Mouse (Mus musculus): ENCODE measurements around the gene Myo5c. TPM values are rescaled to one million over a fixed set of nuclear protein-coding genes. Genes with fewer than 3 reads are reported as not detected.

Gene Myo5c
- polyA plus RNA-seq, 1 experiment, result 53.2 TPM

DNA sequence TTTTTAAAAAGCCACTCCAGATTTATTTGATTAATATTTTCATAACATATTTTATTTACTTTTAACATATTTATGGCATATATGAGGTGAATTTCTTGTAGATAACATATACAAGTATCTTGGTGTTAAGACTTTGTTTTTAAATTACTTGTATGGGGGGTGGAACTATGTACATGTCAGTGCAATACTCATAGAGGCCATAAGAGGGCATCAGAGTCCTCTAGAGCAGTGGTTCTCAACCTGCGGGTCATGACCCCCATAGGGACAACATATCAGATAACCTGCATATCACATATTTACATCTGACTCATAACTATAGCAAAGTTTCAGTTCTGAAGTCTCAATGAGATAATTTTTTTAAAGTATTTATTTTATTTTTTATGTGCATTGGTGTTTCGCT, 67.5 kb downstream of the Myo5c start:
- DNase-seq, result no peak
- Histone ChIP-seq H3K4me3 (replicated peaks; ENCODE audit: extremely low read depth, low read depth, low read length) (no peak overlapping the region), H3K4me1 (ENCODE audit: control insufficient read depth, insufficient read depth, low read length) (no peaks in the 10 kb centered on the region)
- WGBS, result 84% methylated on average over 2 of the region's 2 CpGs
- TF ChIP-seq POLR2A (IDR thresholded peaks at IDR 0.05; ENCODE audit: borderline replicate concordance, extremely low read depth, low read depth, low read length) (no peak), CTCF (IDR thresholded peaks at IDR 0.05; ENCODE audit: insufficient read depth, low read length) (peak; percentile 9; the same call in 1 of the 2 replicates)

DNA sequence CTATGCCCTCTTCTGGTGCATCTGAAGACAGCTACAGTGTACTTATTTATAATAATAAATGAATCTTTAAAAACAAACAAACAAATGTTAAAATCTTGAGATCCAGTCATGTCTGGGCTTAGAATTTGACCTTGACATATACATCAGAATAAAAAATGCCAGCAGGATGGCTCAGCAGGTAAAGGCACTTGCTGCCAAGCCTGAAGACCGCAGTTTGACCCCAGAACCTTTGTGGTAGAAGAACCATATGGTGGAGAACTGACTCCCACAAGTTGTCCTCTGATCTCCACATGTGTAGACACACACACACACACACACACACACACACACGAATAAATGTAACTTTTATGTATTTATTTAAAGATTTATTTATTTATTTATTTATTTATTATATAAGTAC, 71.2 kb downstream of the Myo5c start:
- 83% methylated on average over 2 of the region's 2 CpGs for WGBS

DNA sequence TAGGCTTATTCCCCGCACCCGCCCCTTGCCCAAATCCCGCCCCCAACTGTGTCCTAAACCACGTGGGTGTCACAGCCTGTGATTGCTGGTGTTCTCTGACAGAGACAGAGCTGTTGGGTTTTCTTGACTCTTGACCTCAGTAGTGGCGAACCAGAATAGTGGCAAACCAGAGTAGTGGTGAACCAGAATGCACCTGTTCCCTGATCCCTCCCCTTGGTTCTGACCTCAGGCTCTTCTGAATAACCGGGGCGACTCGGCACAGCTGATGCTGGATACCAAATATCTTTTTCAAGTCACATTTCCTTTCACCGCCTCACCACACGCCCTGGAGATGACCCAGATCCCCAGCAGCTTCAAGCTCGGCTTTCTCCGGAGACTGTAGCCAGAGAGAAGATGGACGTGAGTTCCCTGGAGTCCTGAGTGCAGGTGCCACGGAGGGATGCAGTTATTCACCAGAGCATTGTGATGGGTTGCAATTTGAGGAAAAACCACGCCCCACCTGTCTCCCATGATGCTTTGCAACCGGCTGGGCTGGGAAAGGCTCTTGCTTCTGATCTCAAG, 72.0 kb downstream of the Myo5c start:
- WGBS, result 34% methylated on average over 16 of the region's 16 CpGs
- no peak for TF ChIP-seq CTCF (IDR thresholded peaks at IDR 0.05; ENCODE audit: insufficient read depth, low read length)
- no peak for TF ChIP-seq POLR2A (IDR thresholded peaks at IDR 0.05; ENCODE audit: borderline replicate concordance, extremely low read depth, low read depth, low read length)
- no peak for DNase-seq
- no peak overlapping the region for H3K4me3 ChIP-seq (replicated peaks; ENCODE audit: extremely low read depth, low read depth, low read length)
- H3K4me1 ChIP-seq (ENCODE audit: control insufficient read depth, insufficient read depth, low read length), result no peaks in the 10 kb centered on the region

More for the DNA sequence above, 71.2 kb downstream of the Myo5c start:
- TF ChIP-seq POLR2A (IDR thresholded peaks at IDR 0.05; ENCODE audit: borderline replicate concordance, extremely low read depth, low read depth, low read length) (no peak), CTCF (IDR thresholded peaks at IDR 0.05; ENCODE audit: insufficient read depth, low read length) (no peak)
- H3K4me1 ChIP-seq (ENCODE audit: control insufficient read depth, insufficient read depth, low read length), result no peaks in the 10 kb centered on the region
- no peak for DNase-seq
- H3K4me3 ChIP-seq (replicated peaks; ENCODE audit: extremely low read depth, low read depth, low read length), result no peak overlapping the region

DNA sequence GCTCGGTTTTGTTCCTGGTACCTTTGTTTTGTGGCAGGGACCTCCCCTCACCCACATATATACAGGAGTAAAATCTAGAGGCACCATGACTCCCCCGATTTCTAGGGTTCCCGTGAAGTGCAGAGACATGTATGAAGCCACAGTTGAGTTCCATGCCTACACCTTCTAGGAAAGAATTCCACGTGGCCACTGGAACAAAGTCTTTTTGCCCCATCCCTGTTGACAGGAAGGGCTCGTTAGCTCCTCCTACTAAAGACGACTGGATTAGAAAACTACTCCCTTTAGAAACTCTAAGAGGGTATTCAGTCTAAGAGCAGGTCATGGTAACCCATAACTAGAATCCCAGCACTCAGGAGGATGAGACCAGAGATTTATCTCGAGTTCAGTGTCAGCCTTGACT, 72.5 kb downstream of the Myo5c start:
- H3K4me3 ChIP-seq (replicated peaks; ENCODE audit: extremely low read depth, low read depth, low read length), result no peak overlapping the region
- no peaks in the 10 kb centered on the region for H3K4me1 ChIP-seq (ENCODE audit: control insufficient read depth, insufficient read depth, low read length)
- no peak for DNase-seq
- TF ChIP-seq POLR2A (IDR thresholded peaks at IDR 0.05; ENCODE audit: borderline replicate concordance, extremely low read depth, low read depth, low read length) (no peak), CTCF (IDR thresholded peaks at IDR 0.05; ENCODE audit: insufficient read depth, low read length) (no peak)
- WGBS, result 39% methylated on average over 7 of the region's 7 CpGs

DNA sequence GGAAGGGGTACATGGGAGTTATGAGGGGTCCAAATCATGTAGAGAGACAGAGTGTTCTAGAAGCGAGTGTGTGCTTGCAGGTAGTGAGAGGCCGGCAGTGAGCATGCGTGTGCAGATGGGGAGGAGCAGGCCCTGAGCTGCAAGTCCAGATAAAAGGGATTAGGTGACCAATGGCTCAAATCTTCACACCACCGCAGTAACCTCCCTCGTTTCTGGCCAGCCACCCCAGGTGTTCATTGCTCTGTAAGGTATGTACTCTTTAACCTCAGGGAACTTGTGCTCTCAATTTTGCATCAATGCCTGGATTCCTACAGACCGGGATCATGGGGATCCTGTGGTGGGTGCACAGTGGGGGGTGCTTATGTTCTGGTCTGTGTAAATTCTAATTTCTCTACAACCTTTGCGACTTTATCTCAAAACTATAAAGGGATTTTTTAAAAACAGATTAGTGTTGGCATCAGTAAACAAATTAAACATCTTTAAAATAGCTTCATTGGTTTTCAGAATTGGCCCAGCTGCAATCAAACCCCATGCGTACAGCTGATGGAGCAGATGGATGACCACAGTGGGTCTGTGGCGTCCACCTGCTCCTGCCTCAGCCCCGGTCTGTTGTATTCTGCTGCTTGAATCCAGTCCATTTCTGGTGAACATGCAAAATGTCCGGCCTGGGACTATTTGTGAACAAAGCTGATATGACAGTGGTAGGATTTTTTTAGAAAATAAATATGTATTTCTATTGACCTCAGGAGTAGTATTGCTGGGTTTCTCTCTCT, 74.5 kb downstream of the Myo5c start, which contains the start of gene Gnb5:
Gene Gnb5 (plus strand): TSS at position 163 of the 773 bp plus-strand sequence.
- no peak within 1 kb of the TSS for H3K4me3 ChIP-seq (replicated peaks; ENCODE audit: extremely low read depth, low read depth, low read length)
- no peak for TF ChIP-seq CTCF (IDR thresholded peaks at IDR 0.05; ENCODE audit: insufficient read depth, low read length)
- no peak for TF ChIP-seq POLR2A (IDR thresholded peaks at IDR 0.05; ENCODE audit: borderline replicate concordance, extremely low read depth, low read depth, low read length)
- WGBS, result 85% methylated on average over 11 of the region's 11 CpGs
- H3K4me1 ChIP-seq (ENCODE audit: control insufficient read depth, insufficient read depth, low read length), result no peaks in the 10 kb centered on the region
- no peak for DNase-seq

DNA sequence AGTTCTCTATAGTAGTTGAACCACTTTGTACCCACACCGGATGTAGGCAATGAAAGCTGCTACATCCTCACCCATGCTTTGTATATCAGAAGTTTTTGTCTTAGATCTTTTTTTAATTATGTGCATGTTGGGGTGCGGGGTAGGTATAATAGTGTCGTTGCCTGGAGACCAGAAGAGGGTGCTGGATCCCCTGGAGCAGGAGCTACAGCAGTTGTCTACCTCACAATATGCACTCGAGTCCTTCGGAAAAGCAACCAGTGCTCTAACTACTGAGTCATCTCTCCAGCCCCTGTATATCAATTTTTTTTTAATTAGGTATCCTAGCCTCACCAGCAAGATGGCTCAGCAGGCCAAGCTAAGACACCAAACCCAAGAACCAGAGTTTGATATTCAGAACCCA, 75.2 kb downstream of the Myo5c start:
- no peak for DNase-seq
- Histone ChIP-seq H3K4me3 (replicated peaks; ENCODE audit: extremely low read depth, low read depth, low read length) (no peak overlapping the region), H3K4me1 (ENCODE audit: control insufficient read depth, insufficient read depth, low read length) (no peaks in the 10 kb centered on the region)
- TF ChIP-seq POLR2A (IDR thresholded peaks at IDR 0.05; ENCODE audit: borderline replicate concordance, extremely low read depth, low read depth, low read length) (no peak), CTCF (IDR thresholded peaks at IDR 0.05; ENCODE audit: insufficient read depth, low read length) (no peak)
- 80% methylated on average over 5 of the region's 5 CpGs for WGBS

DNA sequence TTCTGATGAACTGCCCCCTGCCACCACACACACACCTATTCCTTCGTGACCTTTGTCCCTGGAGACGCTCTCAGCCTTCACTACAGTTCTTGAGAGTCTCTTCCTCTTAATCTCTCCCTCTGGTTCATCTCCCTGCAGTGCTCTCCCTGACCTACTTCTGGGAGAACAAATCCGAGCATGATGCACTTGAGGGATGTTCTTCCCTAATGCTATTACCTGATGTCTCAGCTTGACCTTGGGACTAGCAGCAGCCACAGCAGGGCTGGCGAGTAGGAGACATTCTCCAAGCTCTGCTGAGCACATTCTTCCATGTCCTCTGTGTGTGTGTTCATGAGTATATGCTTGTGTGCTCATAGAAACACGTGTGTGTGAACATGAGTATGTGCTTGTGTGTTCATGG, 76.8 kb downstream of the Myo5c start:
- no peak overlapping the region for H3K4me3 ChIP-seq (replicated peaks; ENCODE audit: extremely low read depth, low read depth, low read length)
- no peak for TF ChIP-seq POLR2A (IDR thresholded peaks at IDR 0.05; ENCODE audit: borderline replicate concordance, extremely low read depth, low read depth, low read length)
- no peak for TF ChIP-seq CTCF (IDR thresholded peaks at IDR 0.05; ENCODE audit: insufficient read depth, low read length)
- WGBS, result 54% methylated on average over 5 of the region's 5 CpGs
- no peaks in the 10 kb centered on the region for H3K4me1 ChIP-seq (ENCODE audit: control insufficient read depth, insufficient read depth, low read length)
- DNase-seq, result no peak

DNA sequence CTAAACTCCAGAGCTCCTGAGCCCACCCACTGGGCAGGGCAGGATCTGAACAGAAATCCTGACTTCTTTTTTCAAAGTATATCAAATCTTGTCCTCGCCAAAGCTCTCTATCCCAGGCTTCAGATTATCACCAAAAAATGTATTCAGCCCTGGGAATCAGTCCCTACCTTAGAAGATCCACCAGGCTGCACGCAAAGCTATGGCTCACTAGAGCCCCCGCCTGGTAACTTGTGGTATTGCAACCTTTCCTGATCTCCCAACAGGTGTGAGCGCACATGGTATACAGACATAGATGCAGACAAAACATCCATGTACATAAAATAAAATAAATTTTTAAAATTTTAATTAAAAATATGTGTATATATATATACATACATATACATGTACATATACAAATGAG, 80.2 kb downstream of the Myo5c start:
- H3K4me3 ChIP-seq (replicated peaks; ENCODE audit: extremely low read depth, low read depth, low read length), result no peak overlapping the region
- DNase-seq, result peak; percentile 79
- H3K4me1 ChIP-seq (ENCODE audit: control insufficient read depth, insufficient read depth, low read length), result no peaks in the 10 kb centered on the region
- peak; percentile 88 for TF ChIP-seq CTCF (IDR thresholded peaks at IDR 0.05; ENCODE audit: insufficient read depth, low read length)
- no peak for TF ChIP-seq POLR2A (IDR thresholded peaks at IDR 0.05; ENCODE audit: borderline replicate concordance, extremely low read depth, low read depth, low read length)
- WGBS, result 16% methylated on average over 4 of the region's 4 CpGs

DNA sequence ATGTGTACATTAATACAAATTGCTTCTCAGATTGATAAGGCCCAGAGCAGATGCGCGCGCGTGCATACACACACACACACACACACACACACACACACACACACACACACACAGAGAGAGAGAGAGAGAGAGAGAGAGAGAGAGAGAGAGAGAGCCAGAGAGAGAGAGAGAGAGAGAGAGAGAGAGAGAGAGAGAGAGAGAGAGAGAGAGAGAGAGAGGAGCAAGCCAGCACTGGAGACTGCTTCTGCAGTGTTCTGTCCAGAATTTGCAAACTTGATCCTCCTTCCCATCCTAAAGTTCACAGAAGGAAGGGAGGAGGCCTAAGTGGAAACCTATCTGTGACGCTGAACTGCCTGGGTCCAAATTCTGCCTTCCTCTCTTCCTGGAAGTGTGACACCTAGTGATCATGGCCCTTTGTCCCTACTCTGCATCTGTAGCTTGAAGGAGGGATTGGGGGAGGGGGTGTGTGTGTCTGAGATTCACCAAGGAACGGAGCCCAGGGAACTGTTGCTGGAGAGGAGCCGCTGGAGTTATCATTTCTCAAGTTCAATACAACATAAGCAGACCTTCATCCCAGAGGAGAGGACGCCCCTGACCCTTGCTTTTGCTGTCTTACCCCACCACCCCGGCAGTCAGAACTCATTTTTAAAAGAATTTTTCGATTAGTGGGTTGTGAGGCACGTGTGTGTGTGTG, 81.5 kb downstream of the Myo5c start:
- 44% methylated on average over 11 of the region's 11 CpGs for WGBS
- DNase-seq, result no peak
- no peak for TF ChIP-seq CTCF (IDR thresholded peaks at IDR 0.05; ENCODE audit: insufficient read depth, low read length)
- TF ChIP-seq POLR2A (IDR thresholded peaks at IDR 0.05; ENCODE audit: borderline replicate concordance, extremely low read depth, low read depth, low read length), result no peak
- Histone ChIP-seq H3K4me1 (ENCODE audit: control insufficient read depth, insufficient read depth, low read length) (no peaks in the 10 kb centered on the region), H3K4me3 (replicated peaks; ENCODE audit: extremely low read depth, low read depth, low read length) (no peak overlapping the region)
